Mouse (Mus musculus) embryonic facial prominence, embryonic 14.5 days (tissue): ENCODE data around the gene Fggy. TPM values are rescaled to one million over a fixed set of nuclear protein-coding genes. Genes with fewer than 3 reads are reported as not detected.

Source experiments
- ATAC-seq: fragments of 200-750 bp; cut with Nextera tagmentation; 2 replicates; pipeline ENCODE4 v1.8.0; 2017; ENCODE audit warnings: low read depth, moderate number of reproducible peaks, moderate TSS enrichment
- DNase-seq: peaks from one replicate; pipeline ENCODE4 v3.0.0-alpha.2; 2015; ENCODE audit warnings: low spot score
- H3K27ac ChIP-seq: fragments of 300-500 bp; sonication (generic); replicated peaks from 2 replicates; pipeline ENCODE4 v1.5.1; 2014; ENCODE audit warnings: low read depth, mild to moderate bottlenecking, low read length, moderate library complexity
- H3K27me3 ChIP-seq: fragments of 300-500 bp; sonication (generic); replicated peaks from 2 replicates; pipeline ENCODE4 v1.6.1; 2014; ENCODE audit warnings: low read length; ENCODE audit not compliant: control insufficient read depth, insufficient read depth
- H3K36me3 ChIP-seq: fragments of 300-500 bp; sonication (generic); 2 replicates; pipeline ENCODE4 v1.6.1; 2014; ENCODE audit warnings: low read length, mixed read lengths; ENCODE audit not compliant: control insufficient read depth, insufficient read depth
- H3K4me1 ChIP-seq: fragments of 300-500 bp; sonication (generic); 2 replicates; pipeline ENCODE4 v1.6.1; 2014; ENCODE audit warnings: antibody characterized with exemption, low read length; ENCODE audit not compliant: control insufficient read depth, insufficient read depth
- H3K4me2 ChIP-seq: fragments of 300-500 bp; sonication (generic); 2 replicates; pipeline ENCODE4 v1.6.1; 2014; ENCODE audit warnings: low read depth, mild to moderate bottlenecking, low read length, moderate library complexity, mixed read lengths
- H3K4me3 ChIP-seq: fragments of 300-500 bp; sonication (generic); 2 replicates; pipeline ENCODE4 v1.5.1; 2014; ENCODE audit warnings: low read depth, mild to moderate bottlenecking, low read length
- H3K9ac ChIP-seq: fragments of 300-500 bp; sonication (generic); 2 replicates; pipeline ENCODE4 v1.6.1; 2014; ENCODE audit warnings: low read depth, mild to moderate bottlenecking, low read length, moderate library complexity, mixed read lengths
- H3K9me3 ChIP-seq: fragments of 300-500 bp; sonication (generic); 2 replicates; pipeline ENCODE4 v1.6.1; 2016; ENCODE audit warnings: low read length; ENCODE audit not compliant: control insufficient read depth
- whole genome bisulfite sequencing: fragments of 180-500 bp; shearing (Covaris S2); extraction: QIAGEN DNeasy Blood & Tissue Kit; methylation state at CpG from one replicate; pipeline ENCODE4 v1.1.7; 2014; 5-methylcytosine and 5-hydroxymethylcytosine counted together
- polyA plus RNA-seq: library from polyadenylated mRNA; unstranded; fragments of >200 nt; fragmentation: Nextera tagmentation; extraction: Ambion mirVana; gene quantifications from 2 replicates; pipeline ENCODE4 v1.2.1, GENCODE M21; 2014

Fggy gene
- polyA plus RNA-seq, 1 experiment from 2014 or later: 8.8 TPM

GRCm38 (mm10) chr4:95845981-95846617, 288.8 kb downstream of the Fggy start:
- peaks cover 16% of the 10 kb centered on the region for H3K4me1 ChIP-seq
- no peaks in the 10 kb centered on the region for H3K9me3 ChIP-seq
- WGBS: 22% methylated on average over 6 of the region's 6 CpGs

GRCm38 (mm10) chr4:95847219-95847618, 289.9 kb downstream of the Fggy start:
- ATAC-seq (no peak), DNase-seq (no peak)
- H3K9me3 ChIP-seq: no peaks in the 10 kb centered on the region
- H3K4me2 ChIP-seq: no peak overlapping the region
- no peak overlapping the region for H3K27ac ChIP-seq
- no peak overlapping the region for H3K9ac ChIP-seq
- no peaks in the 10 kb centered on the region for H3K27me3 ChIP-seq
- H3K4me3 ChIP-seq: no peak overlapping the region
- peaks cover 16% of the 10 kb centered on the region for H3K4me1 ChIP-seq
- H3K36me3 ChIP-seq: no peaks in the 10 kb centered on the region

More at GRCm38 (mm10) chr4:95845981-95846617, 288.8 kb downstream of the Fggy start:
- Histone ChIP-seq H3K4me3 (no peak overlapping the region), H3K27me3 (no peaks in the 10 kb centered on the region), H3K36me3 (no peaks in the 10 kb centered on the region), H3K9ac (no peak overlapping the region), H3K27ac (peak overlapping the region; percentile 57), H3K4me2 (no peak overlapping the region)
- peak; percentile 51 for DNase-seq
- peak; percentile 53 for ATAC-seq

GRCm38 (mm10) chr4:95847664-95848063, 290.4 kb downstream of the Fggy start:
- Histone ChIP-seq H3K27me3 (no peaks in the 10 kb centered on the region), H3K4me1 (peaks cover 16% of the 10 kb centered on the region), H3K27ac (no peak overlapping the region), H3K4me3 (no peak overlapping the region), H3K36me3 (no peaks in the 10 kb centered on the region), H3K9ac (no peak overlapping the region), H3K4me2 (no peak overlapping the region), H3K9me3 (no peaks in the 10 kb centered on the region)
- 71% methylated on average over 3 of the region's 3 CpGs for WGBS
- ATAC-seq (peak; percentile 53; the same call in 1 of the 2 replicates), DNase-seq (no peak)

GRCm38 (mm10) chr4:95849497-95849896, 292.2 kb downstream of the Fggy start:
- DNase-seq: peak; percentile 47
- Histone ChIP-seq H3K4me3 (no peak overlapping the region), H3K36me3 (no peaks in the 10 kb centered on the region), H3K27ac (no peak overlapping the region), H3K9me3 (no peaks in the 10 kb centered on the region), H3K27me3 (no peaks in the 10 kb centered on the region), H3K4me1 (peaks cover 16% of the 10 kb centered on the region), H3K4me2 (no peak overlapping the region), H3K9ac (no peak overlapping the region)
- peak; percentile 15; the same call in 1 of the 2 replicates for ATAC-seq
- WGBS: 70% methylated on average over 5 of the region's 5 CpGs

GRCm38 (mm10) chr4:95850044-95850739, 292.9 kb downstream of the Fggy start:
- no peak for DNase-seq
- Histone ChIP-seq H3K27ac (no peak overlapping the region), H3K27me3 (no peaks in the 10 kb centered on the region), H3K4me1 (peaks cover 16% of the 10 kb centered on the region), H3K9me3 (no peaks in the 10 kb centered on the region), H3K4me2 (no peak overlapping the region), H3K9ac (no peak overlapping the region), H3K36me3 (no peaks in the 10 kb centered on the region), H3K4me3 (no peak overlapping the region)
- no peak for ATAC-seq
- 78% methylated on average over 6 of the region's 6 CpGs for WGBS

GRCm38 (mm10) chr4:95852257-95852656, 294.9 kb downstream of the Fggy start:
- no peak for DNase-seq
- ATAC-seq: no peak
- Histone ChIP-seq H3K9me3 (no peaks in the 10 kb centered on the region), H3K27me3 (no peaks in the 10 kb centered on the region), H3K27ac (no peak overlapping the region), H3K4me1 (no peaks in the 10 kb centered on the region), H3K4me3 (no peak overlapping the region), H3K9ac (no peak overlapping the region), H3K36me3 (no peaks in the 10 kb centered on the region), H3K4me2 (no peak overlapping the region)
- 81% methylated on average over 2 of the region's 2 CpGs for WGBS

GRCm38 (mm10) chr4:95856008-95856407, 298.7 kb downstream of the Fggy start:
- Histone ChIP-seq H3K9ac (no peak overlapping the region), H3K4me3 (no peak overlapping the region), H3K9me3 (no peaks in the 10 kb centered on the region), H3K4me1 (peaks cover 2% of the 10 kb centered on the region; the same call in 1 of the 2 replicates), H3K36me3 (no peaks in the 10 kb centered on the region), H3K27me3 (no peaks in the 10 kb centered on the region), H3K4me2 (no peak overlapping the region), H3K27ac (no peak overlapping the region)
- WGBS: 82% methylated on average over 2 of the region's 2 CpGs
- DNase-seq: no peak
- ATAC-seq: no peak

GRCm38 (mm10) chr4:95860601-95861000, 303.3 kb downstream of the Fggy start:
- no peak overlapping the region for H3K27ac ChIP-seq

More at GRCm38 (mm10) chr4:95860601-95861000, 303.3 kb downstream of the Fggy start:
- H3K9ac ChIP-seq: no peak overlapping the region
- H3K9me3 ChIP-seq: no peaks in the 10 kb centered on the region
- 32% methylated on average over 3 of the region's 3 CpGs for WGBS
- no peak overlapping the region for H3K4me2 ChIP-seq
- no peaks in the 10 kb centered on the region for H3K27me3 ChIP-seq
- H3K36me3 ChIP-seq: no peaks in the 10 kb centered on the region
- H3K4me1 ChIP-seq: peaks cover 4% of the 10 kb centered on the region; the same call in 1 of the 2 replicates
- no peak for DNase-seq
- ATAC-seq: no peak
- H3K4me3 ChIP-seq: no peak overlapping the region
